Mouse (Mus musculus): ENCODE data around the gene Mrpl44. TPM values are rescaled to one million over a fixed set of nuclear protein-coding genes. Genes with fewer than 3 reads are reported as not detected.

The Mrpl44 gene
- polyA plus RNA-seq, 1 experiment from 2014 or later = 47.2 TPM

DNA sequence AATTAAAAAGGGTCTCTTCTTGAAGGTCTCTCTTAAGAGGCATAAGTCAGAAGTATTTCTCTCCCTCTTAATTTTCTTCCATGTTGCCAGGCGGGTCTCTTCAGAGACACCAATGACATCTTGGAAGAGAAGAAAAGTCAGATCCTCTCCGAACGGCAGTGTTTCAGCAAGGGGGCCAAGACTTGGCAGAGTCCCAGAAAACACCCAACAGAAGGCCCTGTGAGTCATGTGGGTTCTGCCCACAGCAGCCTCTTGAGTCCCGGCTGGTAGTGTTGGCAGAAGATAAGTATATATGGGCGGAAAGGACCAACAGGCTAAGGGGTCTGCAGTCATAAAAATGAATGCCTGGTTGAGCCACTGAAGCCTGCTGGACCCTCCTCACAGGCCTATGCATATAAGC, 31.0 kb downstream of the Mrpl44 start:
- Histone ChIP-seq H3K27me3 (ENCODE audit: control insufficient read depth, insufficient read depth, low read length) (no peaks in the 10 kb centered on the region), H3K9me3 (ENCODE audit: control insufficient read depth, low read depth, low read length) (no peaks in the 10 kb centered on the region), H3K27ac (ENCODE audit: low read length) (no peak overlapping the region), H3K9ac (replicated peaks; ENCODE audit: low read depth, low read length) (no peak overlapping the region), H3K4me3 (ENCODE audit: low read depth, low read length) (no peak overlapping the region), H3K36me3 (ENCODE audit: control insufficient read depth, insufficient read depth, low read length) (no peaks in the 10 kb centered on the region), H3K4me1 (ENCODE audit: control insufficient read depth, insufficient read depth, low read length) (no peaks in the 10 kb centered on the region), H3K4me2 (replicated peaks; ENCODE audit: low read depth, low read length) (no peak overlapping the region)
- WGBS = 71% methylated on average over 5 of the region's 5 CpGs
- ATAC-seq (ENCODE audit: insufficient number of reproducible peaks, insufficient read depth, low FRiP score, low read depth) = no peak

DNA sequence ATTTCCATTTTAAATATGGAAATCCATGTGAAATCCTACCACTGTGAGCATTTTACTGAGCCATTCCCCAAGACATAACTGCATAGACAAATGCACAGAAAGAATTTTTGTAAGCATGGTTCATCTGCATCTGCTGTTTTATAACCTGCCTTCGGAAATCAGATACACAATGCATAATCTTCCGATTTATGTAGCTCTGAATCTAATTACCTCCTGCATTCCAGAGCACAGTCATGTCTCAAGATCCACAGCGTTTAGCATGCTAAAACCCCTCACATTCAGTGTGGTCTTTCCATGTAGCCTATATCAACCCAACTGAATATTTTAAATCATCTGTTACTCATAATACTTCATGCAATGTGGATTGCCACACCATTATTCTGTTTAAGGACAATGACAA, 33.6 kb downstream of the Mrpl44 start:
- no peak for ATAC-seq (ENCODE audit: insufficient number of reproducible peaks, insufficient read depth, low FRiP score, low read depth)
- Histone ChIP-seq H3K36me3 (ENCODE audit: control insufficient read depth, insufficient read depth, low read length) (no peaks in the 10 kb centered on the region), H3K9me3 (ENCODE audit: control insufficient read depth, low read depth, low read length) (no peaks in the 10 kb centered on the region), H3K4me3 (ENCODE audit: low read depth, low read length) (no peak overlapping the region), H3K4me2 (replicated peaks; ENCODE audit: low read depth, low read length) (no peak overlapping the region), H3K9ac (replicated peaks; ENCODE audit: low read depth, low read length) (no peak overlapping the region), H3K27me3 (ENCODE audit: control insufficient read depth, insufficient read depth, low read length) (no peaks in the 10 kb centered on the region), H3K4me1 (ENCODE audit: control insufficient read depth, insufficient read depth, low read length) (no peaks in the 10 kb centered on the region), H3K27ac (ENCODE audit: low read length) (no peak overlapping the region)
- 88% methylated on average over 3 of the region's 3 CpGs for WGBS

DNA sequence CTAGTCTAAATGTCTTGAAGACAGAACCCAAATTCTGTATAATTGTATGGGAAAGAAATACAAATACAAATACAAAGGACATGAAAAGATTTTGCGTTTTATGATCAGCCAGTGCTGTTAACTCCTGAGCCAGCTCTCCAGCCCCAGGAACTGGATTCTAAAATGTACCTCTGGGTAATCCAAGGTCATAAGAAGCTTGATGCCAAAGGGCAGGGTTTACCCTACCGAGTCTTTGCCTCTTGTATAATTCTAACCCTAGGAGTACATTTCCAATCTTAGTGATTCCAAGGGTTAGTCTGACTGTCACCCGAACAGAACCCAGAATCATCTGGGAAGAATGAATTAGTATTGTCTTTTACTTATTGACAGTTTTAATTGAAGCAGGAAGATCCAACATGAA, 39.6 kb downstream of the Mrpl44 start:
- H3K9ac ChIP-seq (replicated peaks; ENCODE audit: low read depth, low read length) = no peak overlapping the region
- H3K36me3 ChIP-seq (ENCODE audit: control insufficient read depth, insufficient read depth, low read length) = no peaks in the 10 kb centered on the region; the same call in 1 of the 2 replicates
- no peaks in the 10 kb centered on the region for H3K9me3 ChIP-seq (ENCODE audit: control insufficient read depth, low read depth, low read length)
- no peak overlapping the region for H3K4me3 ChIP-seq (ENCODE audit: low read depth, low read length)
- ATAC-seq (ENCODE audit: insufficient number of reproducible peaks, insufficient read depth, low FRiP score, low read depth) = no peak
- H3K4me1 ChIP-seq (ENCODE audit: control insufficient read depth, insufficient read depth, low read length) = no peaks in the 10 kb centered on the region
- H3K27me3 ChIP-seq (ENCODE audit: control insufficient read depth, insufficient read depth, low read length) = no peaks in the 10 kb centered on the region
- H3K4me2 ChIP-seq (replicated peaks; ENCODE audit: low read depth, low read length) = no peak overlapping the region
- H3K27ac ChIP-seq (ENCODE audit: low read length) = no peak overlapping the region
- 97% methylated on average over 3 of the region's 3 CpGs for WGBS

DNA sequence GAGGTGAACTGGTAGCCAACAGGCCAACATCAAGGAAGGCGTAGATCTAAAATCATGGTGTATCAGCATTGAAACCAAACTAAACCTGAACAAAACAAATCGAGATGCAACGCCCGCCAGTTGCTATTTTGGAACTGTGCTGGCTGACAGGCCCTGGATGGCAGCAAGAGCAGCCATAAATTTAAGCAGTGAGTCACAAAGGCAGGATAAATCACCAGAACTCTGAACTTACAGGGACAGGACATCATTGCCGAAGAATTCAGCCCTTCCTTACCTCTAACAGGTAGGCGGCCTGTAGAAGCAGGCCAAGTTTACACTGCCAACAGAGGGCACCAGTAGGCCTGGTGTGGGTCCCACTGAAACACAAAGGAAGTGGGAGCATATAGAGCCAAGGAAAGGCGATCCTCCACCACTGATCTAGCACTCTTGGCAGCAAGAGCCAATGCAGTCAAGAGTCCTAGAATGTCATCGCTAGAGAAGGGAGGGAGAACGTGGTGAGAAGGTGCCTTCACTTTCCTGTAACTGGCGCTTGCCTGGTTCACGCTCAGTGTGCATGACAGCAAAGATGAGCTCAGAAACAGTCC, 43.6 kb downstream of the Mrpl44 start:
- no peak overlapping the region for H3K4me3 ChIP-seq (ENCODE audit: low read depth, low read length)
- WGBS = 94% methylated on average over 11 of the region's 11 CpGs

DNA sequence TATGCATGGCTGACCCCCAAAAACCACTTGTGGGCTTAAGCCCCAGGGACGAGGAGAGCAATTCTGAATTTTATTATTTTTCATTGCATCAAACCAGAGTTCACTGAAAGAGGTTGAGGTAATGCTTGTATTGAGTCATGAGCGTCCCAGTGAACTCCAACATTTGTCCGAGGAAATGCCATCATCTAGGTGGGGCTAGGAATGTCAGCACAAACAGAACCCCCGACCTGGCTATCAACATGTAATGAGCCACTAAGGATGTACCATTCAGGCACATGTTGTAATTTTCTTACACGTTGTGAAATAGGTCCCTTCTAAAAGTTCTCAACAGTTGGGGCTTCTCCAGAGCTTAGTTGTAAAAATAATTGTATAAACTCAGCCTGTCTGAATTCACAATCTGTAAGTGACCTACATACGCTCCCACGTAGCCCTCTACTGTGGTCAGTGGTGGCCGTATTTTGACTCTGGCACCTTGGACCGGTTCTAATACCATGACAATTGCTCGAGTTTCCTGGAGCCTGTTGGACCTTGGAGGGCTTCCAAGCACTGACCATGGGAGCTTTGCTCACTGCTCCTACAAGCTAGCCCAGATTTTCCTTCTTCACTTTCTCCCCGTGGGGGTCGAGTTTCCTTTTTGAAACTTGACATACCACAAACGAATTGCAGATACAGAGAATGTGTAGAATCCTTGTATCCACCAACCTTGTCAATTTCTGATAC, 47.1 kb downstream of the Mrpl44 start:
- no peak overlapping the region; the same call in 1 of the 2 replicates for H3K4me2 ChIP-seq (replicated peaks; ENCODE audit: low read depth, low read length)
- H3K4me1 ChIP-seq (ENCODE audit: control insufficient read depth, insufficient read depth, low read length) = peaks cover 18% of the 10 kb centered on the region; the same call in 1 of the 2 replicates
- no peaks in the 10 kb centered on the region for H3K36me3 ChIP-seq (ENCODE audit: control insufficient read depth, insufficient read depth, low read length)
- H3K4me3 ChIP-seq (ENCODE audit: low read depth, low read length) = no peak overlapping the region
- H3K27ac ChIP-seq (ENCODE audit: low read length) = no peak overlapping the region
- no peak overlapping the region for H3K9ac ChIP-seq (replicated peaks; ENCODE audit: low read depth, low read length)
- no peak for ATAC-seq (ENCODE audit: insufficient number of reproducible peaks, insufficient read depth, low FRiP score, low read depth)
- H3K27me3 ChIP-seq (ENCODE audit: control insufficient read depth, insufficient read depth, low read length) = no peaks in the 10 kb centered on the region
- 57% methylated on average over 13 of the region's 13 CpGs for WGBS
- no peaks in the 10 kb centered on the region for H3K9me3 ChIP-seq (ENCODE audit: control insufficient read depth, low read depth, low read length)

More for the DNA sequence above, 43.6 kb downstream of the Mrpl44 start:
- Histone ChIP-seq H3K9me3 (ENCODE audit: control insufficient read depth, low read depth, low read length) (no peaks in the 10 kb centered on the region), H3K4me1 (ENCODE audit: control insufficient read depth, insufficient read depth, low read length) (peaks cover 13% of the 10 kb centered on the region; the same call in 1 of the 2 replicates), H3K4me2 (replicated peaks; ENCODE audit: low read depth, low read length) (no peak overlapping the region), H3K27ac (ENCODE audit: low read length) (no peak overlapping the region), H3K9ac (replicated peaks; ENCODE audit: low read depth, low read length) (no peak overlapping the region), H3K36me3 (ENCODE audit: control insufficient read depth, insufficient read depth, low read length) (no peaks in the 10 kb centered on the region; the same call in 1 of the 2 replicates), H3K27me3 (ENCODE audit: control insufficient read depth, insufficient read depth, low read length) (no peaks in the 10 kb centered on the region)
- ATAC-seq (ENCODE audit: insufficient number of reproducible peaks, insufficient read depth, low FRiP score, low read depth) = no peak

DNA sequence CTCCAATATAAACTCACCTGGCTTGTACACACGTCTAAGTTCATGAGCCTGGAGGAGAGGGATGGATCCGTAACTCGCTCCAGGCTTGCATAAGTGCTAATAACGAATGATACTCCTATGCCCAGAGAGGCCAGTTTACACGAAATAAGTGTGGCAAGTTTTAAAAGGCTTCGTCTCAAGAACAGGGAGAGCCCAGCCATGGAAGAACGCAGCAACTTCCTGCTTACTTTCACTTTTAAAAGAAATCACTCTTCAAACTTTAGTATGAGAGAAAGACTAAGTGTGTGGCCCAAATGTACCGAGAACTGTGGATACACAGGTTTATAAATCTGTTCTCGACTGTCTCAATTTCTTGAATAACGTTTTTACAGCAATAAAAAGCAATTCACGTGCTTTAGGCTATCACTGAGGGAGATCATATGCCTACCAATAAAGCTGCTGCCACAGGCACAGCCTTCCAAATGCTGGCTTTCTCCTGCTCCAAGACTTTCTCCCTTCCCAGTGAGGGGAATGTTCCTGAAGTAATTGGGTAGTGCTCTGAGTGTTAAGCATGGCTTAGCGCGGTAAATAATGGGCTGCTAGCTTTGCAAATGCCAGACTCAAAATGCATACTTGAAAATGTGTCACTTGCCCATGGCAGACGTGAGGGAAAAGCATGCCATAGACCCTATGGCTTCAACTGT, 48.3 kb downstream of the Mrpl44 start:
- peaks cover 18% of the 10 kb centered on the region; the same call in 1 of the 2 replicates for H3K4me1 ChIP-seq (ENCODE audit: control insufficient read depth, insufficient read depth, low read length)
- no peaks in the 10 kb centered on the region for H3K27me3 ChIP-seq (ENCODE audit: control insufficient read depth, insufficient read depth, low read length)
- H3K4me2 ChIP-seq (replicated peaks; ENCODE audit: low read depth, low read length) = peak overlapping the region; percentile 15
- H3K36me3 ChIP-seq (ENCODE audit: control insufficient read depth, insufficient read depth, low read length) = no peaks in the 10 kb centered on the region
- no peak overlapping the region for H3K4me3 ChIP-seq (ENCODE audit: low read depth, low read length)
- WGBS = 39% methylated on average over 14 of the region's 14 CpGs
- H3K9ac ChIP-seq (replicated peaks; ENCODE audit: low read depth, low read length) = no peak overlapping the region
- no peak for ATAC-seq (ENCODE audit: insufficient number of reproducible peaks, insufficient read depth, low FRiP score, low read depth)
- H3K27ac ChIP-seq (ENCODE audit: low read length) = no peak overlapping the region
- H3K9me3 ChIP-seq (ENCODE audit: control insufficient read depth, low read depth, low read length) = no peaks in the 10 kb centered on the region

Other genes with a start within 250 kb of the Mrpl44 start
- gene Ap1s3, start 104.0 kb upstream of the Mrpl44 start, polyA plus RNA-seq (2014; fragmentation: Nextera tagmentation; extraction: Ambion mirVana) = 0.43 and 0.50 TPM in 2 replicates
- 39.7 and 40.5 TPM in 2 replicates for gene Wdfy1, start 125 bp downstream of the Mrpl44 start, polyA plus RNA-seq (2014; fragmentation: Nextera tagmentation; extraction: Ambion mirVana)
- gene Serpine2, start 85.2 kb downstream of the Mrpl44 start, polyA plus RNA-seq (2014; fragmentation: Nextera tagmentation; extraction: Ambion mirVana) = 127 and 131 TPM in 2 replicates